Mouse (Mus musculus): Measurements from ENCODE around the gene Runx2. TPM values are rescaled to one million over a fixed set of nuclear protein-coding genes. Genes with fewer than 3 reads are reported as not detected.

Runx2 gene
- polyA plus RNA-seq, 1 experiment from 2014 or later: 0.35 TPM

GRCm38 (mm10) chr17:44697053-44697452 lies 117.5 kb downstream of the Runx2 start:
- WGBS: 89% methylated on average over 10 of the region's 10 CpGs
- no peak overlapping the region for H3K27ac ChIP-seq (replicated peaks in 1 of 2; ENCODE audit: control insufficient read depth in 1 of 2, insufficient read depth in 1 of 2, low read depth in 2 of 2, low read length in 2 of 2)
- ATAC-seq (ENCODE audit: insufficient number of reproducible peaks, insufficient read depth, low FRiP score, low read depth): no peak
- no peaks in the 10 kb centered on the region for H3K36me3 ChIP-seq (ENCODE audit: control insufficient read depth, insufficient read depth, low read length)
- H3K4me2 ChIP-seq (ENCODE audit: low read length): no peak overlapping the region
- H3K4me1 ChIP-seq (ENCODE audit: control insufficient read depth in 2 of 2, insufficient read depth in 2 of 2, low read length in 2 of 2): no peaks in the 10 kb centered on the region
- no peak overlapping the region for H3K4me3 ChIP-seq (ENCODE audit: control insufficient read depth in 1 of 2, insufficient read depth in 1 of 2, low read depth in 1 of 2, low read length in 2 of 2)
- H3K9ac ChIP-seq (ENCODE audit: low read length): no peak overlapping the region
- no peaks in the 10 kb centered on the region for H3K9me3 ChIP-seq (ENCODE audit: control insufficient read depth, low read length)
- H3K27me3 ChIP-seq (ENCODE audit: control insufficient read depth, insufficient read depth, low read length): no peaks in the 10 kb centered on the region

- Histone ChIP-seq H3K27ac (replicated peaks in 1 of 2; ENCODE audit: control insufficient read depth in 1 of 2, insufficient read depth in 1 of 2, low read depth in 2 of 2, low read length in 2 of 2) (no peak overlapping the region), H3K9me3 (ENCODE audit: control insufficient read depth, low read length) (no peaks in the 10 kb centered on the region), H3K4me3 (ENCODE audit: control insufficient read depth in 1 of 2, insufficient read depth in 1 of 2, low read depth in 1 of 2, low read length in 2 of 2) (no peak overlapping the region), H3K27me3 (ENCODE audit: control insufficient read depth, insufficient read depth, low read length) (no peaks in the 10 kb centered on the region), H3K4me1 (ENCODE audit: control insufficient read depth in 2 of 2, insufficient read depth in 2 of 2, low read length in 2 of 2) (no peaks in the 10 kb centered on the region), H3K36me3 (ENCODE audit: control insufficient read depth, insufficient read depth, low read length) (no peaks in the 10 kb centered on the region), H3K9ac (ENCODE audit: low read length) (no peak overlapping the region), H3K4me2 (ENCODE audit: low read length) (no peak overlapping the region)
- WGBS: 70% methylated on average over 6 of the region's 7 CpGs
- ATAC-seq (ENCODE audit: insufficient number of reproducible peaks, insufficient read depth, low FRiP score, low read depth): no peak
These were observed 121.0 kb downstream of the Runx2 start for GRCm38 (mm10) chr17:44693552-44693951.

- no peaks in the 10 kb centered on the region for H3K27me3 ChIP-seq (ENCODE audit: control insufficient read depth, insufficient read depth, low read length)
- no peaks in the 10 kb centered on the region for H3K36me3 ChIP-seq (ENCODE audit: control insufficient read depth, insufficient read depth, low read length)
- no peak overlapping the region for H3K27ac ChIP-seq (replicated peaks in 1 of 2; ENCODE audit: control insufficient read depth in 1 of 2, insufficient read depth in 1 of 2, low read depth in 2 of 2, low read length in 2 of 2)
- no peak overlapping the region for H3K4me3 ChIP-seq (ENCODE audit: control insufficient read depth in 1 of 2, insufficient read depth in 1 of 2, low read depth in 1 of 2, low read length in 2 of 2)
- no peak overlapping the region for H3K9ac ChIP-seq (ENCODE audit: low read length)
- no peaks in the 10 kb centered on the region for H3K9me3 ChIP-seq (ENCODE audit: control insufficient read depth, low read length)
- WGBS: 74% methylated on average over 2 of the region's 2 CpGs
- no peaks in the 10 kb centered on the region for H3K4me1 ChIP-seq (ENCODE audit: control insufficient read depth in 2 of 2, insufficient read depth in 2 of 2, low read length in 2 of 2)
- no peak for ATAC-seq (ENCODE audit: insufficient number of reproducible peaks, insufficient read depth, low FRiP score, low read depth)
- no peak overlapping the region for H3K4me2 ChIP-seq (ENCODE audit: low read length)
These were observed 123.1 kb downstream of the Runx2 start for GRCm38 (mm10) chr17:44691517-44691916.

- Histone ChIP-seq H3K9ac (ENCODE audit: low read length) (no peak overlapping the region), H3K36me3 (ENCODE audit: control insufficient read depth, insufficient read depth, low read length) (no peaks in the 10 kb centered on the region), H3K4me3 (ENCODE audit: control insufficient read depth in 1 of 2, insufficient read depth in 1 of 2, low read depth in 1 of 2, low read length in 2 of 2) (no peak overlapping the region), H3K27me3 (ENCODE audit: control insufficient read depth, insufficient read depth, low read length) (no peaks in the 10 kb centered on the region), H3K4me2 (ENCODE audit: low read length) (no peak overlapping the region), H3K4me1 (ENCODE audit: control insufficient read depth in 2 of 2, insufficient read depth in 2 of 2, low read length in 2 of 2) (peaks cover under 1 to 2% of the 10 kb centered on the region in 2 experiments; a peak in 2 of 4 replicates), H3K27ac (replicated peaks in 1 of 2; ENCODE audit: control insufficient read depth in 1 of 2, insufficient read depth in 1 of 2, low read depth in 2 of 2, low read length in 2 of 2) (no peak overlapping the region), H3K9me3 (ENCODE audit: control insufficient read depth, low read length) (no peaks in the 10 kb centered on the region)
- WGBS: 76% methylated on average over 5 of the region's 5 CpGs
- ATAC-seq (ENCODE audit: insufficient number of reproducible peaks, insufficient read depth, low FRiP score, low read depth): no peak
These were observed 124.1 kb downstream of the Runx2 start for GRCm38 (mm10) chr17:44690410-44691035.

- no peak for ATAC-seq (ENCODE audit: insufficient number of reproducible peaks, insufficient read depth, low FRiP score, low read depth)
- WGBS: 65% methylated on average over 2 of the region's 2 CpGs
These were observed 126.3 kb downstream of the Runx2 start for GRCm38 (mm10) chr17:44688306-44688705.

GRCm38 (mm10) chr17:44685514-44685913 lies 129.1 kb downstream of the Runx2 start:
- H3K36me3 ChIP-seq (ENCODE audit: control insufficient read depth, insufficient read depth, low read length): no peaks in the 10 kb centered on the region
- H3K9ac ChIP-seq (ENCODE audit: low read length): no peak overlapping the region
- H3K9me3 ChIP-seq (ENCODE audit: control insufficient read depth, low read length): no peaks in the 10 kb centered on the region
- 48% methylated on average over 7 of the region's 7 CpGs for WGBS
- H3K4me1 ChIP-seq (ENCODE audit: control insufficient read depth in 2 of 2, insufficient read depth in 2 of 2, low read length in 2 of 2): peaks cover 2 to 5% of the 10 kb centered on the region in 2 experiments; a peak in 2 of 4 replicates
- no peak for ATAC-seq (ENCODE audit: insufficient number of reproducible peaks, insufficient read depth, low FRiP score, low read depth)
- H3K27ac ChIP-seq (replicated peaks in 1 of 2; ENCODE audit: control insufficient read depth in 1 of 2, insufficient read depth in 1 of 2, low read depth in 2 of 2, low read length in 2 of 2): no peak overlapping the region
- H3K4me2 ChIP-seq (ENCODE audit: low read length): no peak overlapping the region
- H3K4me3 ChIP-seq (ENCODE audit: control insufficient read depth in 1 of 2, insufficient read depth in 1 of 2, low read depth in 1 of 2, low read length in 2 of 2): no peak overlapping the region
- no peaks in the 10 kb centered on the region for H3K27me3 ChIP-seq (ENCODE audit: control insufficient read depth, insufficient read depth, low read length)

More at GRCm38 (mm10) chr17:44688306-44688705, 126.3 kb downstream of the Runx2 start:
- no peaks in the 10 kb centered on the region for H3K27me3 ChIP-seq (ENCODE audit: control insufficient read depth, insufficient read depth, low read length)
- no peaks in the 10 kb centered on the region for H3K9me3 ChIP-seq (ENCODE audit: control insufficient read depth, low read length)
- H3K36me3 ChIP-seq (ENCODE audit: control insufficient read depth, insufficient read depth, low read length): no peaks in the 10 kb centered on the region
- H3K4me3 ChIP-seq (ENCODE audit: control insufficient read depth in 1 of 2, insufficient read depth in 1 of 2, low read depth in 1 of 2, low read length in 2 of 2): no peak overlapping the region
- no peak overlapping the region for H3K9ac ChIP-seq (ENCODE audit: low read length)
- H3K4me1 ChIP-seq (ENCODE audit: control insufficient read depth in 2 of 2, insufficient read depth in 2 of 2, low read length in 2 of 2): peaks cover 2 to 5% of the 10 kb centered on the region in 2 experiments; a peak in 2 of 4 replicates
- no peak overlapping the region for H3K27ac ChIP-seq (replicated peaks in 1 of 2; ENCODE audit: control insufficient read depth in 1 of 2, insufficient read depth in 1 of 2, low read depth in 2 of 2, low read length in 2 of 2)
- no peak overlapping the region for H3K4me2 ChIP-seq (ENCODE audit: low read length)

- H3K27me3 ChIP-seq (ENCODE audit: control insufficient read depth, insufficient read depth, low read length): no peaks in the 10 kb centered on the region
These were observed 131.6 kb downstream of the Runx2 start for GRCm38 (mm10) chr17:44683026-44683425.

GRCm38 (mm10) chr17:44677782-44678181 lies 136.8 kb downstream of the Runx2 start:
- no peak for ATAC-seq (ENCODE audit: insufficient number of reproducible peaks, insufficient read depth, low FRiP score, low read depth)
- H3K27me3 ChIP-seq (ENCODE audit: control insufficient read depth, insufficient read depth, low read length): no peaks in the 10 kb centered on the region
- H3K27ac ChIP-seq (replicated peaks in 1 of 2; ENCODE audit: control insufficient read depth in 1 of 2, insufficient read depth in 1 of 2, low read depth in 2 of 2, low read length in 2 of 2): no peak overlapping the region
- no peak overlapping the region for H3K4me3 ChIP-seq (ENCODE audit: control insufficient read depth in 1 of 2, insufficient read depth in 1 of 2, low read depth in 1 of 2, low read length in 2 of 2)
- peaks cover 10% of the 10 kb centered on the region; the same call in 1 of the 2 replicates for H3K9me3 ChIP-seq (ENCODE audit: control insufficient read depth, low read length)
- peaks cover 3 to 5% of the 10 kb centered on the region in 2 experiments for H3K4me1 ChIP-seq (ENCODE audit: control insufficient read depth in 2 of 2, insufficient read depth in 2 of 2, low read length in 2 of 2)
- no peaks in the 10 kb centered on the region for H3K36me3 ChIP-seq (ENCODE audit: control insufficient read depth, insufficient read depth, low read length)
- no peak overlapping the region for H3K4me2 ChIP-seq (ENCODE audit: low read length)
- H3K9ac ChIP-seq (ENCODE audit: low read length): no peak overlapping the region
- 64% methylated on average over 7 of the region's 7 CpGs for WGBS

More at GRCm38 (mm10) chr17:44683026-44683425, 131.6 kb downstream of the Runx2 start:
- Histone ChIP-seq H3K27ac (replicated peaks in 1 of 2; ENCODE audit: control insufficient read depth in 1 of 2, insufficient read depth in 1 of 2, low read depth in 2 of 2, low read length in 2 of 2) (no peak overlapping the region), H3K4me2 (ENCODE audit: low read length) (no peak overlapping the region), H3K9ac (ENCODE audit: low read length) (no peak overlapping the region), H3K9me3 (ENCODE audit: control insufficient read depth, low read length) (peaks cover 10% of the 10 kb centered on the region; the same call in 1 of the 2 replicates), H3K36me3 (ENCODE audit: control insufficient read depth, insufficient read depth, low read length) (no peaks in the 10 kb centered on the region), H3K4me3 (ENCODE audit: control insufficient read depth in 1 of 2, insufficient read depth in 1 of 2, low read depth in 1 of 2, low read length in 2 of 2) (no peak overlapping the region), H3K4me1 (ENCODE audit: control insufficient read depth in 2 of 2, insufficient read depth in 2 of 2, low read length in 2 of 2) (peaks cover 2 to 5% of the 10 kb centered on the region in 2 experiments; a peak in 2 of 4 replicates)
- WGBS: 86% methylated on average over 9 of the region's 9 CpGs
- no peak for ATAC-seq (ENCODE audit: insufficient number of reproducible peaks, insufficient read depth, low FRiP score, low read depth)

All from heart, embryonic 14.5 days (tissue).